Mouse (Mus musculus) MEL-GATA-1-ER (cell line): ENCODE results near the gene 4930519P11Rik.

Experiments used
- DNase-seq: peaks from one replicate; pipeline ENCODE4 v3.0.0-alpha.2; 2012; ENCODE audit warnings: low read depth; ENCODE audit errors: extremely low read depth

Gene 4930519P11Rik

DNA sequence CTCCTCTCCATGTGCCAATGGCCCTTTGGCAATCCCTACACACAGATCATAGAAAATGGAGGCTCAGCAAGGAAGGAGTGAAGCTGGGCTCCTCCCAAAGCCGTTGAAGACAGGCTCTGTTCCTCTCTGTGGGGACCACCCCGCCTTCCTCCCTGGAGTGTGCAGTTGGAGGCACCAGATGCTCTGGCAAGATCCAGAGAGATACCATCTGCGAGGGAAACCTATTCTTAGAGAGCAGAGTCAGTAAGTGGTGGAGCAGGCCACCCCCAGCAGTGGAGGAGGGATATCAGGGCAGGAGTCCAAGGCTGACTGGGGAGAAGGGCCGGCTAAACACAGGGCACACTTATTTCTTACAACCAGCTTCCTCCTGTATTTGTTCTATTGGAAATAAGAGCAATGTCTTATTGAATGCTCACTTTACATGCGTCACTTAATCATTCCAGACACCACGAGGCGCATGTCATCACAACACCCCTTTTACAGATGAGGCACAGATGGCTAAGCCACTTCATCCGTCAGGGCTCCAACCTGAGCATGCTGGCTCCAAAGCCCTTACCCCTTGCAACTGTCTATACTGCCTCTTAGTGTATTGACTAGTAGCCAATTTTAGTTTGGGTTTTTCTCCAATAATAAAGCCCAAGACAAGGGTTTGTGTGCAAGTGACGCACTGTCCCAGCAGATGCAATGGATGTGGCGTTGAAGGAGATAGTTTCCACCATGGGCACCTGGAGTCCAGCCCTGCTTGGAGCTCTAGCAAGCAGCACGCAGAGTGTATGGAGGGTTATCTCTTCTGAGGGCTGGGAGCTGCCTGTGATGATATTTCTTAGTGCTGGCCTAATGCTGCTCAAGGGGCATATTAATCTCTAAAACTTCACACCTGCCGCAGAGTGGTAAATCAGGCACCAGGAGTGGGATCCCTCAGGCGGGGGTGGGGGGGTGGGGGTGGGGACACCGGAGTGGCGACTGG lies 29.0 kb downstream of the 4930519P11Rik start:
- DNase-seq = peak; percentile 50

GRCm38 (mm10) chr2:154581421-154581820 lies 31.8 kb downstream of the 4930519P11Rik start:
- no peak for DNase-seq

GRCm38 (mm10) chr2:154580586-154580985 lies 32.7 kb downstream of the 4930519P11Rik start:
- DNase-seq = no peak

- DNase-seq = no peak
Observed at GRCm38 (mm10) chr2:154577744-154578067, 35.5 kb downstream of the 4930519P11Rik start.

GRCm38 (mm10) chr2:154576876-154577743 lies 36.1 kb downstream of the 4930519P11Rik start:
- no peak for DNase-seq

GRCm38 (mm10) chr2:154574271-154574670 lies 39.0 kb downstream of the 4930519P11Rik start:
- no peak for DNase-seq

- no peak for DNase-seq
Observed at GRCm38 (mm10) chr2:154572996-154573395, 40.2 kb downstream of the 4930519P11Rik start.

DNA sequence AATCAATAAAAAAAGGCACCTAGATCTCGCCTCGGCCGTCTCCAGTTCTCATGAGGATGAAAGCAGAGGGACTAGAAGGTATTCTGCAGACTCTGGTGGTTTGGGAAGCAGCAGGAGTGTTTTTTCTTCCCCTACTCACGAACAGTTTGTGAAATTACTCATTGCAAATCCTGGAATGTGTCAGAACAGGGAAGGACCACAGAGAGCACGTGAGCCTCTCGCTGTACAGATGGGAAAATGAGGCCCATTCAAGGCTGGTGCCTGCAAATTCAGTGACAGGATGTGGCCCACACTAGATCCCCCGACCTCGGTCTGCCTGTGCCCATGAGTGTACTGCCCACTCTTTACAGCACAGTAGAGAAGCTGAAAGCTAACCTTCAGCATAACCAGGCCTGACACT lies 41.3 kb downstream of the 4930519P11Rik start:
- no peak for DNase-seq

- DNase-seq = no peak
Observed at GRCm38 (mm10) chr2:154571266-154571665, 42.0 kb downstream of the 4930519P11Rik start.

GRCm38 (mm10) chr2:154570666-154571065 lies 42.6 kb downstream of the 4930519P11Rik start:
- DNase-seq = peak; percentile 35

DNA sequence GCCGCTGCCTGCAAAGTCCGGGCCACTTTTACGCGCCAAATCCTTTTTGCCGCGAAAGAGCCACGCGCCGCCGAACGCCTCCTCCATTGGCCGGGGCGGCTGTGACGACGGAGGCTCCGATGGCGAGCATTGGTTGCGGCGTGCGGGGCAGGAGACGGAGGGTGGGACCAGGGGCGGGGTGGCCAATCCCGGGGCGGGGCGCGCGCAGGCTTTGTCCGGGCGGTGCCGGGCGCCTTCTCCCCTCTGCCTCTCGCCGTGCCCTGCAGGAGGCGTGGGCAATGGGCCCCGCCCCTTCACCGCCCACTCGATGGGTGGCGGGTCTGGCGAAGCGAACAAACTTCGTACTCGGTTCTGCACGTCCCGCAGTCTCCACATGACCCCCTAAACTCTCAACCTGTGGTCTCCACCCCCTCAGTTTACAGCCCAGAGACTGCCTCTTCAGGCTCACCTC lies 43.4 kb downstream of the 4930519P11Rik start, which contains the start of gene E2f1:
E2f1 (minus strand) TSS at position 57 of the 451 bp plus-strand sequence.
- DNase-seq = peak; percentile 81

DNA sequence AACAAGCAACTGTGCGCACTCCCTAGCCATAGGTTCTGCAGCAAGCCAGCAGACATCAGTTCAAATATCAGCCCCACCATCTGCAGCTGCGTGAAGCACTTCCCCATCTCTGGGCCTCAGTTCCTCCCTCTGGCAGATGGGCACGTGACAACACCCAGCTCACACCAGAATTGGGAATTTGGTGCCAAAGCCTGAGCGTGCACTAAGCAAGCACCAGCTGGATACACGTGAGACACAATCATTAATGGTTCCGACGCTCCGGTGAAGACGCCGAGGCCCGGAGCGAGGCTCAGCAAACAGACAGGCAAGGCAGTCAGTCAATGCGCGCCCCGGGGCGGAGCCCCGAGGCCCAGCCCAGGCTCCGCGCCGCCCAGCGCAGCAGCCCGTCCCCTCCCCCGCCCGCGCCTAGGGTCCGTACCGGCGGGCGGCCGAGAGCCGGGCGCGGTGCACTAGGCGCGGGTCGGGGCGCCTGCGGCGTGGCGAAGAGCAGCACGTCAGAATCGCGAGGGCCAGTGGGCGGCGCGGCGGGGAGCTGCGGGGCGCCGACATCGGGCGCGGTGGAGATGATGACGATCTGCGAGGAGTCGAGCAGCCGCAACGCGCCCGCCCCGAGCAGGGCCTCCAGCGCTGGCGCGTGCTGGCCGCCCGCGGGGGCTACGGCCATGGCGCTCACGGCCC lies 44.0 kb downstream of the 4930519P11Rik start:
- peak; percentile 94 for DNase-seq

GRCm38 (mm10) chr2:154568329-154569070 lies 44.7 kb downstream of the 4930519P11Rik start:
- DNase-seq = peak; percentile 33

DNA sequence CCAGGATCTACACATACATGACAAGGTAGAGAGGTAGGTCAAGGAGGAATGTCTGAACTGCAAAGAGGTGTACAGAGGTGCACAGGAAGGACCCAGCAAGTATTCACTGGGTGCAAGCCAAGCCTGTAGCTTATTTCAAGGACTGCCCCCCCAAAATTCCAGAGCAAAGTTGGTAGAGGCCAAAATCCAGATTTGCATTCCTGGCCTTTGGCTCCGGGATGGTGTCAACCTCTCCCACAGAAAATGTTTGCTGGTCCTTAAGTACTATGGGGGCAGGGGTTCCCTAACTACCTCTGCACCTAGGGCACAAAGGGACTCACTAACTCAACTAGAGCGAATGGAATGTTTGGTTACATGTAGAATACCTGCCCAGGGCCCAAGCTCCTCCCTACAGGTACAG lies 45.5 kb downstream of the 4930519P11Rik start:
- DNase-seq = no peak

DNA sequence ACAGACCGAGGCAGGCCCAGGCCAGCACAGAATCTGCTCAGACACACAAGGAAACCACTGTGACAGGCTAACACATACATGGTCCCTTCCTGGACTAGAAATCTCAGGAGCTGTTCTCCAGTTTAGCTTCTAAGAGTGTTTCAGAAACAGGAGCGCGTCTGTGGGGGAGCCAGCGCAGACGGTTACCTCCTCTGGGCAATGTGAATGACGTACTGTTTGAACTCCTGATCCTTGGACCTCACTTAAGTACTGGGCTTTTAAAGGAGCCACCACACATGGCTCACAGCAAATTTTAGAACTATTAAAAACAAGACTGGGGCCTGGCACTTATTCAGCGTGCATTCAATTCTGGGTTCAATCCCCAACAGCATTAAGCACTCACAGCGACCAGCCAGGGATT lies 46.6 kb downstream of the 4930519P11Rik start:
- no peak for DNase-seq

DNA sequence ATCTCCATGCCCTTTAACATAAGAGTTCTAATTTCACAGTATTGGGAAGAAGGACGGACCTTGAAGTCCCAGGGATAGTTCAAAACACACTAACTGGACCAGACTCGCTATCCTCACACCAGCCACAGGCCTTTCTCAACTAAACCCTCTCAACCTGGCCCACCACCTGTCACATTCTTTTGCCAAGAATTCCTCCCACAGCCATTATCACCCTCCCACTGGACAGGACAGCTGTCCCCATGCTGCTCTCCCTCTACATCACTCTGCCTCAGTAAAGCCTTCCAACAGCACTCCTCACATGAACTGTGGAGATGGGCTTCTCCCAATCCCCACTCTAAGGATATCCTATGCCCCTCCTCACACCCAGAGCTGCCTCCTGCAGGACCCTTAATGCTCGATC lies 47.7 kb downstream of the 4930519P11Rik start:
- DNase-seq = no peak

- no peak for DNase-seq
Observed at GRCm38 (mm10) chr2:154563612-154564170, 49.5 kb downstream of the 4930519P11Rik start.
